Mouse (Mus musculus): Measurements from ENCODE around the gene Cldn10.

DNA sequence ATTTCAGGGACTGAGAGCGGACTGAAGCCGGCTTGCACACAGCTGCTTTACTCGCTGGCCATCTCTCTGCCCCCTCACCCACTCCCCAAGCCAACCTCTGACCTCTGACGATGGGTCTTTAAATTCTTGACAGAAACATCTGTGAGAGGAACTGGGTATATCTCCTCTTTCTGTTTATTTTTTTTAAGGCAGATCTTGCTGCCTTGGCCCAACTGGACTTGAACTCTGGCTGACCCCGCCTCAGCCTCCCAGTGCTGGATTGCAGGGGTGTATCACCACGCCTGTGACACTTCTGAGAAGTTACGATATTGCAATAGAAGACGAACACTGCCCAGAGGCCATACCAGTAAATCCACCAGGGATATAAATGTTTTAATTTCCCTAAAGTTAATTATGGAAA, 122.2 kb downstream of the Cldn10 start:
- TF ChIP-seq CTCF (IDR thresholded peaks at IDR 0.05; ENCODE audit: low read depth) (no peak), EP300 (optimal IDR thresholded peaks at IDR 0.05) (no peak)

Measured in stomach, postnatal 0 days (tissue).